Mouse (Mus musculus) kidney, postnatal 36 days (tissue): ENCODE measurements around the gene Cdc42ep3.
A peak's percentile ranks its signal among the peaks of the same experiment; 100 is the strongest.

ENCODE experiments used
- DNase-seq, 2 experiments: peaks; one replicate each; pipeline ENCODE4 v3.0.0; 2021 to 2022; ENCODE audit warnings: mixed read lengths in 2 of 2

Gene Cdc42ep3

DNA sequence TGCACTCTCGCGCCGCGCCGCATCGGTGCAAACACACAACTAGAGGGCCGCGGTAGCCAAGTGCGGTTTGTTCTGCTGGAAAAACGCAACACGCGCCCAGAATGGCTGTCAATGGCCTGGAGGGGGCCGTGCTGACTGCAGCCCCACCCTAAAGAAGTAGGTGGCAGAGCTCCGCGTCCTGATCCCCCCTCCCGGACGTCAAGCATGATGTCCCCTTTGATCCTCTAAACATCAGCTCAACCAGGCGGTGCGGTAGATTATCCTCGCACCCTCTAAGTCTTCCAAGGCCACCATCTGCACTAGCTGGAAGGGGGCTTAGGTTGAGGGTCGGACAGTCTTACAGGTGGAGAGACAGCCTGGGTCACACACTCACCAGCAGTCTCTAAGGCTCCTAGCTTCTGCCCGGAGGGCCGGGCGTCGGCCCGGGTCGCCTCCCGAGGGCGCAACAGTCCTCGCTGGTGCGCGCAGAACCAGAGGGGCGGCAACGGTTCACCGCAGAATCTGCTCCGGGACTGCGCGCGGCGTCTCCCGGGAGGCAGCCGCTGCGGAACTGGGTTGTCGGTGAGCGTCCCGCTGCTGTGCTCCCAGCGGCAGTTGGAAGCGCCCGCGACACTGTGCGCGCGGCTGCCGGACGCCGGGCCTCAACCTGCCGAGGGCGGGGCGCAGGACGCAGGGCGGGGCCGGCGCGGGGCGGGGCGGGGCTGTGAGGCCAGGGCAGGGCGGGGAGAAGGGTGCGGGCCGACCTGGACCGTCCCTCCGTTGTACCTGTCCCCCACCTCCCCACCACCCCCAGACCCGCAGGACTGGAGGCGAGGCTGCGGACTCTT lies at the start of gene Cdc42ep3:
Cdc42ep3 (minus strand) TSS at position 648 of the 827 bp plus-strand sequence.
- peak; percentile 76 to 91 for DNase-seq

DNA sequence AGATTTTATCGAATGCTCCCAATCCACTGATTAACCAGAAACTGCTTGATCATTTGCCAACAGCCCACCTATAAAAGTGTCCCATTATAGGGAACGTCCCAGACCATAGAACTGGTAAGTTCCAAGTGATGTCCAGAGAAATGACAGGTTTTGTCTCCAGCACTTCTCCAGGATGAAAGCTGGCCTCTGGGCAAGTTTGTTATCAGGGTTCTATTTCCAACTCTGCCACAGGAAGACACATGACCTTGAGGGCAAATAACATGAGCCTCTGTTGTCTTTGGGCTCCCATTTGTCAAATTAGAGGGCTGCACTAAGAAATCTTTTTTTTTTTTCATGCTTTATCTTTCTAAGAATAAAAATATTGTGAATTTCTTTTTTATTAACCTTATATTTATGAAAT lies 45.5 kb upstream of the Cdc42ep3 start:
- DNase-seq: no peak

DNA sequence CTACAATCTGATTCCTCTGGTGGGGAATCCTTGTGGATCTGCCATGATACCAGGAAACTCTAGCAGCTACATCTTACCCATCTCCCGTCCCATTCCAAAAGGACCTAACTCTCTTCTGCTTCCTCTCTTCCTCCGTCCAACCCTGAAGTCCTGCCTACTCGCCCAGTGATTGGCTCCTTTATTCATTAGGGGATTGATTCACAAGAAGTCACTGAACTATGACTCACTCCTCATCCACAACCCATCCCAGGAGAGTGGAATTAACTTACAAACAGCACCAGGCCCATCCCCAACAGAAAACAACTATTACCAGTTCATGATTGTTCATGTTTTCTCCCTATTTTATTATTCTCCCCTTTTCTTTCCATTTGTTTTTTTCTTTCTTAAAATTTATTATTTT lies 43.5 kb upstream of the Cdc42ep3 start:
- no peak for DNase-seq

DNA sequence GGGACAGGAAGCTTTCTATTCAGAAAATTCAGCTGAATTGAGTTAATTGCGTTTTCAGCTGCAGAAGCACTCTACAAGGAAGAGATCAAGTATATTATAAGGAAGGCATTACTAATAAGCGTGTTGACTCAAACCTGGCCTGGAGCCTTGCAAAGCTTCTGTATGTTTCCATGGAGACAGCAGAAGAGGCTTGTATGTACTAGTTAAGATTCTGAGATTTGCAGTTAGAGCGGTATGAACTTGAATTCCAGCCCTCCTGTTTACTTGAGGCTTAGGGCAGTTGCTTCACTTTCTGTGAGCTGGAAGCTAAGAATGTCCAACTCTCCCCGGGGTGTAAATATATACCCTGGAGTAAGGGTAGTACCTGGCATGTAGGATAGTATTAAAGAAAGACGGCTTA lies 39.9 kb upstream of the Cdc42ep3 start:
- DNase-seq: no peak

DNA sequence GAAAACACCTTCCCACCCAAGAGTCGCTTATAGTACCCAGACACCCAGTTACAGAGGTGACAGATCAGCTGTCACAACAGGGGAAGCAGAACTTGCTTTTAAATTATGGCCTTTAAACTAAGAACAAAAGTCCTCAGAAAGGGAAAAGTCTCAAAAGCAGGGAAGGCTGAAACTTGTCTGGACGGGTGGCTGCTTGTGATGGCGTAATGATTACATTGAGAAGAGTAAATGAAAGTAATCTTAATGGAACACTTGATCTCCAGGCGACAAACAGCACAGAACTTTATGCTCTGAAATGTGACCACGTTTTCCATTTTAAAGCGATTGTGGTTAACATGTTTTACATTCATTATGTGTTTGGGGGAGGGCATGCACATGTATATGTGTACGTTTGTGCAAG lies 39.0 kb upstream of the Cdc42ep3 start:
- DNase-seq: no peak

DNA sequence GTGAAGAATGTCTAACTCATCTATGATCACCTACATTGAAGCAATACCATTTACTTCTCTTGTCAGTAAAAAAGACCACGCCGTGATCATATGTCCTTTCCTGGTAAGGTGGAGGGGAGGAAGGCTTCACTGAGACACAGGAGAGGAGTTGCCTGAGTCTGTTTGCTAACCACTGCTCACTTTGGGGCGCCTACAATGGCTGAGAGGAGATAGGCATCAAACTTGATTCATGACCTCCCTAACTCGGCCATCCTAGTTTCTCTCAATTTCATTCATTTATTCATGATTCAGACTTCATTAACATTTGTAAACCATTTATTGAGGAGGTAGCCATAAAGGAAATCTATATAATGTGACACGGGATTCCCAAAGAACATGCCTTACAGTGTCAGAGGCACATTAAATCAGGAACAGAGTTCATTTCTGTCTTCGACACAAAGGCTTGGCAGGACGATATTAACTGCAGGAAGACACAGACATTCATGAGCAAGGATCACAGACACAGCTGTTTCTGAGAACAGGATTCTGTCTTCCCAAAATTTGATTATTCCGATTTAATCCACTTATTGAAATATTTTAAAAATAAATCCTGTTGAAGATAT lies 32.7 kb upstream of the Cdc42ep3 start:
- no peak for DNase-seq

DNA sequence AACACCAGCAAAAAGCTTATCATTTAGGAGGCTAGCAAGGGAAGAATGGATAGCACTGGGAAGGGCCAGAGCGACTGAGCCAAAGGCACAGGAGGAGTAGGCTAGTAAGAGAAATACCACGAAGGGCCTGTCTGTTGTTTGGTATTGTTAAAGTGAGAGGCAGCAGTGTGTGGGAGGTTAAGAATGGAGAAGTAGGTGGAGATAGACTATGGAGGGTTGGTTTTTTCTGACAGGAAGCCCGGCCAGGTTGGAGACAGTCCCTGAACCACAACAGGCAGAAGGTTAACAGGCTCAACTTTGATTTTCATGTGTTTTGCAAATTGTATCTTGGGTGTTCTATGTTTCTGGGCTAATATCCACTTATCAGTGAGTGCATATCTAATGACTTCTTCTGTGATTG lies 26.6 kb upstream of the Cdc42ep3 start:
- DNase-seq: no peak

DNA sequence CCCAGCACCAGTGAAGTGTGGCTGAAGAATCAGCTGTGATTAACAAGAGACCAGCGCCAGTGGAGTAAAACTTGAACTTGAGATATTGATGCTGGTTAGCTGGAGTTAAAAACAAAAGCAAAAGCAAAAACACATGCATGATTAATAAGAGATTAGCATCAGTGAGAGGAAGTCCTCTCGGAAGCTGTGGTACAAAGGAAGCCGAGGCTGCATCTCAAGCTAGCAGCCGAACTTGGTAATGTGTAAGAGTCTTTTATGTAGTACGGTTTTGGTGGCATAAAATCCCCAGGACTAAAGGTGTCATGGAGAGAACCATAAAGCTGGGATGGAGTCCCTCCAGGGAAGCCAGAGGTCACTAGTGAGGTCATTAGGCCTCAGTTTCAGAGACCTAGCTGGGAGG lies 24.3 kb upstream of the Cdc42ep3 start:
- peak; percentile 13 to 33 for DNase-seq

DNA sequence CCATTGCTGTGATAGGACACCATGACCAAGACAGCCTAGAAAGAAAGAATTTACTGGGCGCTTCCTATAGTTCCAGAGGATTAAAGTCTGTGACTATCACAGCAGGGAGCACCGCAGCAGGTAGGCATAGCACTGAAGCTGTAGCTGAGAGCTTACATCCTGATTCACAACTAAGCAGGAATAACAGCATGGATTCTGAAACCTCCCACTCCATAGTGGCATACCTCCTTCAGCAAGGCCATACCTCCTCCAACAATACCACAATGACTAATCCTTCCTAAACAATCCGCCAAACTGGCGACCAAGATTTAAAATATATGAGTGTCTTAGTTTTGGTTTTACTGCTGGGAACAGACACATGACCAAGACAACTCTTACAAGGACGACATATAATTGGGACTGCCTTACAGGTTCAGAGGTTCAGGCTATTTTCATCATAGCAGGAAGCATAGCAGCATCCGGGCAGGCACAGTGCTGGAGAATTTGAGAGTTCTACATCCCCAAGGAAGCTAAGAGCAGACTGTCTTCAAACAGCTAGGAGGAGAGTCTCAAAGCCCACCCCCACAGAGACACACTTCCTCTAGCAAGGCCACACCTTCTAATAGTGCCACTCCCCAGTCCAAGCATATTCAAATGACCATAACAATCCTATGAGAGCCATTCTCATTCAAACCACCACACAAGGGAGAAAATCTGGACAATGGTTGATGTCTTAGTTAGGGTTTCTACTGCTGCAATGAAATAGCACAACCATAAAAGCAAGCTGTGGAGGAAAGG lies 21.7 kb upstream of the Cdc42ep3 start:
- peak in 1 of 2 experiments; percentile 5 for DNase-seq

DNA sequence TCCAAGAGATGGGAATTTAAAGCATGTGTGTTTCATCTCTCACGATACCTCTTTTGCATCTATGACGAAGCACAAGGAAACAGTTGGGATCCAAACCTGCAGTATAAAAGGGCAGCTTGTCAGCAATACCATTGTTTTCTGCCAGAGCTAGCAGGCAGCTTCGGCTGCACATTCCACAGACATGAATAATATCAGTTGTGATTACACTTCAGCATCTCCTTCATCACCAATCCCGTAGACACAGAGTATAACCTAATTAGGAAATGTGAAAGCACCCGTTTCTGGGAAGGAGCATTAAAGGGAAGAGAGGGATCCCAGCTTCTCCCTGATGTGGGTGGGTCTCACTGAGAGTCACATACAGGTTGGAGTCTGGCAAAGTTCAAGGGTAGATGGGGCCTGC lies 18.1 kb upstream of the Cdc42ep3 start:
- DNase-seq: no peak

DNA sequence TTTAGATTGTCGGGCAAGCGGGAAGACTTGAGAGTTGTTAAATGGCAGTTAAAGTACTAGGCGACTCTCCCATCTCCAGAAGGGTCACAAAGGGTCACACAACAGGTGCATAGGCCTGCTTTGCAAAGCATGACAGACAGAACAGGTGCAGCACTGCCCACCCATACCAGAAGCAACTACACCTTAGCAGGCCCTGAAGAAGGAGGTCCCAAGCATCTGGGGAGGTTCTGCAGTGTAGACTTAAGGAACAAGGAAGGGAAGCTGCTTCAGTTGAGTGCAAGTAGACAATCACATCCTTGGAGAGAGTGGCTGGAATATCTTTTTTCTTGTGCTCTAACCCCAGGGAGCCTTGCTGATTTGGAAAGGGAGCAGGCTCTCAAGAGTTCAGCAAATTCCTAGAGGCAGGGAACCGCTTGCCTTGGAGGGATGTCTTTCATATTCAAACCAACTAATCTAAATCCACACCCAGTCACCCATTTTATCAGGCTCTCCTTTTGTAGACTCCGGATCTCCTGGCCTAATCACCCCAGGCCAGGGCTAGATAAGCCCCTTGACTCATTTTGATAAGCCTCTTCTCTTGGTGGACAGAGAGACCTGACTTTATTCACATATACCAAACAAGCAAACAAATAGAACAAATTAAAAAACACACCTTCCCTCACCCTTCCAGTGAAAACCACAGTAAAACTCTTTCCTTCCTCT lies 10.0 kb upstream of the Cdc42ep3 start:
- DNase-seq: no peak

DNA sequence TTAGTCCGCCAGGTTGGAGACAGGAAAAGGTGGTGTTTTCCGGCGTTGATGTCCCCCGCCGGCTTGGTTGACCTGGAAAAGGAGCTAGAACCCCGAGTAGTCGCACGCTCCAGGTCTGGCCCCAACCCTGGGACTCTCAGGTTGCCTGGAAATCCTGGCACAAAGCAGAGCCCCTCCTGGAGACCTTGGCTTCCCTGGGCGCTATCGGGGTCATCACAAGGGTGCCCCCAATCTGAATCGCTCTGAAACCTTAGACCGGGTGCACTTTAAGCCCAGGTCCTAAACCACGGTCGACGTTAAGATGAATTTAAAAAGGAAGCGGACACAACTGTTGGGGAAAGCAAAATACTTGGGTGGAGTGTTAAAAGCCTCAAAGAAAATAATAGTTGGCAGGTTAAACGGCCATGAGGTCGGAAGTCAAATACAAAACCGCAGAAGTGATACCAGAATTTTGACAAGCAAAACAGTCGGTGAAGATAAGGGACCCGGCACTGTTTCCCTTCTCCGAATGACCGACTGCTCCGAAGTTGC lies 1.2 kb upstream of the Cdc42ep3 start:
- peak; percentile 13 to 39 for DNase-seq

DNA sequence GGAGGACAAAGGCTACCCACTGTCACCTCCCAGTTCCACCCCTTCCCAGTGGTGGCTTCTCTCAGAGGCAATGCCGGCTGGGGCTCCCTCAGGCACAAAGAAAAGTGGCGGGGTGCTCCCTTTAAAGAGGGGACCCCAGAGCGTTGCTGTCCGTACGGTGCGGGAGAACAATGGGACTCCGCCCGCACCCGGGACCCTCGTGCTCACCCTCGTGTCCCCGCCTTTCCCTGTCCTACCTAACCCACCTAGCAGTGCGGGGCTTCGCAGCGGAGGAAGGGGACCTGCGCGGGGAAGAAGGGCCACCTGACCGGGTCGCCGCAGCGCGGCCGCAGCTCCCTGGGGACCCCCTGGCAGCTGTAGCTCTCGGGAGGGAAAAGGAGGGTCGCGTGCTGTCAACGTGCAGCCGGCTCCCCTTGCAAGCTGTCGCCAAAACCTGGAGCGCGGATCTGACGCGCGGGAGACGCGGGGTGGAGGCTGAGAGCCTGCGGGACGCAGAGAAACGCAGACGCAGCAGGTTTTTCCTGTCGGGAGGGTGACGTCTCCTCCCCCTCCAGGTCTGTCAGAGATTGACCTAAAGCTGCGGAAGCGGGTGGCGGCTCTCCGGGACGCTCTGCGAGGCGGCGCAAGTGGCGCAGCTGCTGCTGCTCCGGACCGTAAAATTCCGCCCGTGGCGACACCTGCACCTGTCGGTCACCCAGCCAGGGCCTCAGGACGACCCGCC lies 540 bp upstream of the Cdc42ep3 start:
- DNase-seq: peak; percentile 77 to 81

DNA sequence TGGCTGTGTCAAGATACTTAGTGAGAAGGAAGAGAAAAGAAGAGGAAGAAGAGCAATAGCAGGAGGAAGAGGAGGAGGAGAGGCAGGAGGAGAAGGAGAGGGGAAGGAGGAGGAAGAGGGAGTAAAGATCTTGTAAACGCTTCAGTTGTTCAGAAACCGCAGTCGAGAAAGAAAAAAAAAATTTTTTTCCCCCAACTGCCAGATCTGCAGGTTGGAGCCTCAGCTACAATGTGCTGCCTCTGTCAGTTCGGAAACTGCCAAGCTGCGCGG lies 782 bp downstream of the Cdc42ep3 start:
- DNase-seq: no peak

DNA sequence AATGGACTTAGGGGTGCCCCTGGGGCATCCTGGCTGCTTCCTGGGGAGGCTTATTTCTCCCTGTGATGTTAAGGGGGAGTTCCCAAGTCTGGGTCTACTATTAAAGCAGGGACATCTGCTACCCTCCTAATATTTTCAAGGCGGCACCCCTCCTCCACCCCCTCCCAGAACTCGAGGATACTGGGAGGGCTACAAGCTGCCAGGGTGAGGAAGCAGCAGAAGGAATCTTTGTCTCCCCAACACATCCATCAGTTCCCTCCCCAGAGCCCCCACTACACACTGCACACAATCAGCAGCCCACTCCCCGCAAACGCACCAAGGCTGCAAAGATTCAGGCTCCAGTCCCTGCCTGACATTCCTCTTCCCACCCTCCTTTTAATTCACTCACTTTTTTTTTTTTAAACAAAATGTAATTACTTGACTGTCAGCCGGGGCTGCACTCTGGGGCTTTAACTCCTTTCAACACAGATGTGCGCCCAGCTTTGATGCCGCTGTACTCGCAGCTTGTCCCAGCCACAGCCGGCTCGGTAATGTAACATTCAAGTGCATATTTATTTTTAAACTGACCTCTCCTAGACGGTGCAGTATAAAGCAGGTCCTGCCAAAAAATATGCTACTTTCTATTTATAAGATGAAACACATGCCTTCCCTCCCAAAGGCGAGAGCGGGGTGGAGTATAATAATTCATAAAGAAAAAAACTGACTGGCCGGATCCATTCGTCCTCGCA lies 1.3 kb downstream of the Cdc42ep3 start:
- peak in 1 of 2 experiments; percentile 25 for DNase-seq

DNA sequence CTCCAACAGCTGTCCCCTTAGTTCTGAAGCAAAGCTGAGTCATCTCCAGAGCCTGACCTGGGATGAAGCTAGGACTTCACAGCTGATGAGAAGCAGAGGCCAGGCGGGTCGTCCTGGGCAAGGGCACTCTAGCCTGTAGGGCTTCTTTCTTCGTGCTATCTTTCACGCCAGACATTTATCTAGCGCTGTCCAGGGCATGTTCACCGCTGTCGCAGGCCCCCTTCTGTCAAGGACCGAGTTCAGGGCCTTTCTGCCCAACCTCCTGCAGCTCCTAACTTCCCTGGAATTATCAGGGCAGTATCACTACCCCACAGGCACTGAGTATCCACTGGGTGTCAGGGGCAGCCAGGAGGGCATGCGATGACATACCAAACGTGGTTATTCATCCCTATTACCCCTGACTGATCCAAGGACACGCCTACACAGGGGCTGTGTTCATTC lies 4.1 kb downstream of the Cdc42ep3 start:
- peak in 1 of 2 experiments; percentile 19 for DNase-seq

DNA sequence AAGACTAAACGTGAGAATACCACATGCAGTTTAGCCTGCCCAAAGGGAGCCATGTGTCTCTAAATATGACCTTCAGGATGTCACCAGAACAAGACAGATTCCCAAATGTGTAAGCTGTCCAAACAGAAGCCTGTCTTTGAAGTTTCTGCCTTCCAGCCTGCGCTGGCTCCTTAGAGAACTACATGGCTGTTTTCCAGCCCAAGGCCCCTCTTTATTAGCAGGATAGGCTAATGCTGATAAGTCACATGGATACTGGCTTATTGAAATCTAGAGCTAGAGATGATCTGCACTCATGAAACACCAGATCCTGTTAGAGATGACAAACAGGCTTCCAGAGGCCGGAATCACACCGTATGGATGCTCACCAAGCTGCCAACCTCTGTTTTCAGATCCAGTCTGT lies 5.5 kb downstream of the Cdc42ep3 start:
- no peak for DNase-seq

DNA sequence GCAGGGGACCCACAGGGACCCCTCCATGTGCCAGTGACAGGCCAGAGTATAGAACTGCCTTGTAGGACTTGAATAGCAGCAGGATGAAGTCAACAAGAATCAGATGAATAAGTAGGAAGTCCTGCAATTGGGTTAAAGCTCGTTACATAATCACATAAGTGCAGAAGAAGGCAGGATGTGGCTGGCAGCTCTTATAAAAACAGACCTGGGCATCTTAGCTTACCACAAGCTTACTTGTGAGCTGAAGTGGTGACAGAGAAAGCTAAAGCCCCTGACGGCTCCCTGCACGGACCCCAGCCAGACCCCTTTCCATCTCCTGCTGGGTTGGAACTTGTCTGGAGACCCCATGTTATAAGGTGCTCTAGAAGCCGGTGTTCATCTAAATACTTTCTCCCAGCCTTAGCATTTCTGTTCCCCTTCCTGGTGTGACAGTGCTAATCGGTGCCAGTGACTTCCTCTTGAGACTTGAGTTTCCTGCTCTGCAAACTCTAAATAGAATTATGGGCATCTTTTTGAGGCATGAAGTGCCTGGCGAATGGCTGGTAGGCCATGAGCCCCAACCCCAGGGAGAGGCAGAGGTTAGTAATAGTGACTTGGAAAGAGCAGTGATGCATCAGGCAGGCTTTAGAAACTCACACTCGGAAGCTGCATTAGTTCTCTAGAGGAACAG lies 6.8 kb downstream of the Cdc42ep3 start:
- no peak for DNase-seq

DNA sequence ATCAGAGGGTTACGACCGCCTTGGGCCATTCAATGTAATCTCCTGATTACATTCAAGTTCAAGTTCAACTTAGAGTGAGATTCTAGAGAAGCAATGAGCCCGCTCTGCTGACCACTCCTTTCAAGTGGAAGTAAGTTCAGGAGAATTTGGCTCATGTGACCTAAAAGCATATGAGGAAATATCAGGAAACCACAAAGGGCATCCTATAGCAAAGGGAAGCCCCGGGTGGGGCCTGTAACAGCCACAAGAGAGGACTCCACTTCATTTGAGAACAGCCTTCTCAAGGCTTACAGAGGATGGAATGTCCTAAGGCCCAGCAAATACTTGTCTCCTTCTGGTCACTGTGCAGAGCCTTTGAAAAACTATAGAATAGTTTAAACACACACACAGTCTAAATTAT lies 7.6 kb downstream of the Cdc42ep3 start:
- no peak for DNase-seq

DNA sequence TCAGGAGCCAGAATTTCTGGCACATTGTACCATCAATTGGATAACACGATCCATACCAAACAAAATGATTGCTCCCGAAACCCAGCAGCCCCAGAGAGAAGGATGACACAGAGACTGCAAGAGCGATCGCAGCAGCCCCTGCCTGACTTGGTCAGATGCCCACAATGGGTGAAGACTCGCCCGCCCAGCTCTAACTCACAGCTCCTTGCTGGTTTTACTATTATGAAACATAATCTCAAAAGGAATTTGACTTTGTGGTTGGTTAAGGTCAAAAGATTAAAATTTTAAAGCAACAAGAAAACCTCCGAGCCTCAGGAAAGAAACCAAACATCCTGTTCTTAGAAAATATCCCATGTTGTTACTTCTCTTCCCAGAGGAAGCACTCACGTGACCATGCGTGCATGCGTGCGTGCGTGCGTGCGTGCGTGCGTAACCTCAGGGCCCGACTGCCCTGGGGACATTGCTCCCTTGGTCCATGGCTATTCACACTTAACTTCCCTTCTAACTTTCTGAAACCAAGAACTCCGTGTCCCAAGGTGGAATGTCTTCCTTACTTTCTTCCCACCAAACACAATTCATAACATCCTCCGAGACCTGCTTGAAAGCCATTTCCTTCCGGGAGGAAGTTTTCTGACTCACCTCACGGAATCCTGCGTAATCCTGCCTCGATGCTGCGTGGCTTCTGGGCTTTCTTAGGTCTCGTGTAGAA lies 9.7 kb downstream of the Cdc42ep3 start:
- DNase-seq: peak; percentile 38 to 48
